In genomic region chr1:192796201-192797010, GRCm38 (mm10) we compare ENCODE assay signal across 8 mouse cellular contexts. TPM values are rescaled to one million over a fixed set of nuclear protein-coding genes. Genes with fewer than 3 reads are reported as not detected.
DNase-seq lines count a peak whose midpoint lies in the region; ATAC-seq and TF ChIP-seq lines count a peak whose summit lies in the region.

No protein-coding gene starts in this region.

- WGBS in liver, postnatal 0 days (ENCODE audit: insufficient replicate concordance), result 41% methylated on average over 10 of the region's 21 CpGs
- WGBS in embryonic facial prominence, embryonic 10.5 days, result 3% methylated on average over 20 of the region's 21 CpGs
- WGBS in hindbrain, embryonic 14.5 days, result 6% methylated on average over 13 of the region's 21 CpGs
- WGBS in midbrain, postnatal 0 days, result 10% methylated on average over 17 of the region's 21 CpGs

- H3K4me3 ChIP-seq in liver, postnatal 0 days (ENCODE audit: low read depth, low read length), result no peak overlapping the region
- peak overlapping the region; percentile 25 for H3K4me3 ChIP-seq in embryonic facial prominence, embryonic 10.5 days
- H3K4me3 ChIP-seq in hindbrain, embryonic 14.5 days (replicated peaks; ENCODE audit: low read length), result no peak overlapping the region
- no peak overlapping the region for H3K4me3 ChIP-seq in midbrain, postnatal 0 days (ENCODE audit: low read depth, low read length)

- no peak overlapping the region for H3K27ac ChIP-seq in liver, postnatal 0 days (ENCODE audit: low read depth)
- H3K27ac ChIP-seq in embryonic facial prominence, embryonic 10.5 days (replicated peaks), result peak overlapping the region; percentile 87
- H3K27ac ChIP-seq in hindbrain, embryonic 14.5 days, result peak overlapping the region; percentile 79
- H3K27ac ChIP-seq in midbrain, postnatal 0 days (ENCODE audit: low read depth, low read length), result peak overlapping the region; percentile 51; the same call in 1 of the 2 replicates

- H3K4me2 ChIP-seq in liver, postnatal 0 days (ENCODE audit: low read depth, low read length), result no peak overlapping the region
- peak overlapping the region; percentile 10; the same call in 1 of the 2 replicates for H3K4me2 ChIP-seq in hindbrain, embryonic 14.5 days (replicated peaks)
- peak overlapping the region; percentile 15; the same call in 1 of the 2 replicates for H3K4me2 ChIP-seq in midbrain, postnatal 0 days (ENCODE audit: low read depth, low read length, poor library complexity, severe bottlenecking)

- TF ChIP-seq CTCF in liver, postnatal 0 days (IDR thresholded peaks at IDR 0.05; ENCODE audit: low read depth), result no peak
- TF ChIP-seq CTCF in midbrain, postnatal 0 days (IDR thresholded peaks at IDR 0.05), result no peak

- peak; percentile 32 for DNase-seq in liver
- no peak for DNase-seq in liver, postnatal 0 days
- peak; percentile 87 for DNase-seq in embryonic facial prominence, embryonic 10.5 days (ENCODE audit: low spot score)
- DNase-seq in hindbrain, embryonic 14.5 days (ENCODE audit: low spot score), result no peak
- no peak for DNase-seq in midbrain, postnatal 0 days (ENCODE audit: low spot score)
- DNase-seq in layer of hippocampus, adult 9-11 months, result no peak
- no peak for DNase-seq in left cerebral cortex, postnatal 4 days

- H3K9ac ChIP-seq in liver, postnatal 0 days (replicated peaks), result no peak overlapping the region
- peak overlapping the region; percentile 36; the same call in 1 of the 2 replicates for H3K9ac ChIP-seq in hindbrain, embryonic 14.5 days
- H3K9ac ChIP-seq in midbrain, postnatal 0 days (replicated peaks; ENCODE audit: low read length, poor library complexity, severe bottlenecking), result no peak overlapping the region; the same call in 1 of the 2 replicates

- H3K36me3 ChIP-seq in liver, postnatal 0 days (replicated peaks; ENCODE audit: insufficient read depth, low read length), result no peaks in the 10 kb centered on the region
- no peaks in the 10 kb centered on the region for H3K36me3 ChIP-seq in embryonic facial prominence, embryonic 10.5 days (replicated peaks)
- no peaks in the 10 kb centered on the region for H3K36me3 ChIP-seq in hindbrain, embryonic 14.5 days (replicated peaks; ENCODE audit: control insufficient read depth, insufficient read depth)
- H3K36me3 ChIP-seq in midbrain, postnatal 0 days (ENCODE audit: insufficient read depth, low read length), result no peaks in the 10 kb centered on the region

- peaks cover 2% of the 10 kb centered on the region; the same call in 1 of the 2 replicates for H3K4me1 ChIP-seq in liver, postnatal 0 days (ENCODE audit: insufficient read depth)
- peaks cover 90% of the 10 kb centered on the region for H3K4me1 ChIP-seq in embryonic facial prominence, embryonic 10.5 days
- H3K4me1 ChIP-seq in hindbrain, embryonic 14.5 days (replicated peaks; ENCODE audit: control insufficient read depth, insufficient read depth, low read length), result peaks cover 29% of the 10 kb centered on the region
- H3K4me1 ChIP-seq in midbrain, postnatal 0 days (ENCODE audit: insufficient read depth, low read length), result peaks cover 6% of the 10 kb centered on the region; the same call in 1 of the 2 replicates

- no peak for TF ChIP-seq EP300 in liver, postnatal 0 days (IDR thresholded peaks at IDR 0.05; ENCODE audit: low read depth)

- H3K9me3 ChIP-seq in liver, postnatal 0 days (ENCODE audit: low read length), result no peaks in the 10 kb centered on the region; the same call in 1 of the 2 replicates
- 0 out of 2 replicates have a peak, but pooled peaks cover 5% of the 10 kb centered on the region for H3K9me3 ChIP-seq in embryonic facial prominence, embryonic 10.5 days
- no peaks in the 10 kb centered on the region for H3K9me3 ChIP-seq in hindbrain, embryonic 14.5 days (ENCODE audit: control insufficient read depth, low read length)
- no peaks in the 10 kb centered on the region for H3K9me3 ChIP-seq in midbrain, postnatal 0 days (ENCODE audit: low read length)

- no peaks in the 10 kb centered on the region for H3K27me3 ChIP-seq in liver, postnatal 0 days (ENCODE audit: insufficient read depth, low read length)
- H3K27me3 ChIP-seq in embryonic facial prominence, embryonic 10.5 days (replicated peaks; ENCODE audit: low read depth, poor library complexity, severe bottlenecking), result no peaks in the 10 kb centered on the region; the same call in 1 of the 2 replicates
- no peaks in the 10 kb centered on the region for H3K27me3 ChIP-seq in hindbrain, embryonic 14.5 days (ENCODE audit: control insufficient read depth, insufficient read depth, low read length)
- H3K27me3 ChIP-seq in midbrain, postnatal 0 days (ENCODE audit: insufficient read depth, low read length), result no peaks in the 10 kb centered on the region

- intact Hi-C loops in left cerebral cortex, postnatal 4 days (cut with DNase I), result no loop called here

- no peak for ATAC-seq in liver, postnatal 0 days
- ATAC-seq in hindbrain, embryonic 14.5 days (ENCODE audit: low FRiP score), result 0 out of 2 replicates have a peak, but pooled peaks have one; percentile 19
- peak; percentile 35; the same call in 1 of the 2 replicates for ATAC-seq in midbrain, postnatal 0 days (ENCODE audit: low FRiP score)
- no peak for ATAC-seq in monocyte, adult 5-6 weeks (replicated peaks; ENCODE audit: insufficient number of reproducible peaks, low FRiP score, low TSS enrichment, poor library complexity, severe bottlenecking)

RNA-seq across cellular contexts. Expression of gene Hhat, which starts 25.4 kb away (rescaled TPM):
- polyA plus RNA-seq in liver, postnatal 0 days (2015; fragmentation: Nextera tagmentation; extraction: Ambion mirVana), result 0.76 and 1.1 TPM in 2 replicates
- 9.3 and 9.9 TPM in 2 replicates for polyA plus RNA-seq in embryonic facial prominence, embryonic 10.5 days (2016; fragmentation: Nextera tagmentation; extraction: Ambion mirVana)
- 3.5 and 3.9 TPM in 2 replicates for polyA plus RNA-seq in hindbrain, embryonic 14.5 days (2014; fragmentation: Nextera tagmentation; extraction: Ambion mirVana)
- 3.4 and 4.2 TPM in 2 replicates for total RNA-seq in midbrain, postnatal 0 days (2014; rRNA removed)
- polyA plus RNA-seq in midbrain, postnatal 0 days (2015; fragmentation: Nextera tagmentation; extraction: Ambion mirVana), result 2.5 TPM in 2 replicates
- 0.85 to 3.6 TPM (median 1.7 TPM) in 3 replicates for total RNA-seq in monocyte, adult 5-6 weeks (2017)
- 1 to 10 TPM; 3.1 to 3.5 TPM for total RNA-seq in left cerebral cortex, postnatal 4 days (2021)

RNA-seq across cellular contexts. Expression of gene Sertad4, which starts 59.1 kb away (rescaled TPM):
- 0.28 and 0.37 TPM in 2 replicates for polyA plus RNA-seq in liver, postnatal 0 days (2015; fragmentation: Nextera tagmentation; extraction: Ambion mirVana)
- 23.6 and 33.4 TPM in 2 replicates for polyA plus RNA-seq in embryonic facial prominence, embryonic 10.5 days (2016; fragmentation: Nextera tagmentation; extraction: Ambion mirVana)
- polyA plus RNA-seq in hindbrain, embryonic 14.5 days (2014; fragmentation: Nextera tagmentation; extraction: Ambion mirVana), result 21.6 and 25.0 TPM in 2 replicates
- total RNA-seq in midbrain, postnatal 0 days (2014; rRNA removed), result 9.2 and 10.9 TPM in 2 replicates
- 18.6 and 19.8 TPM in 2 replicates for polyA plus RNA-seq in midbrain, postnatal 0 days (2015; fragmentation: Nextera tagmentation; extraction: Ambion mirVana)
- not detected in 3 replicates for total RNA-seq in monocyte, adult 5-6 weeks (2017)
- 10 to 100 TPM; 36.7 to 39.6 TPM for total RNA-seq in left cerebral cortex, postnatal 4 days (2021)

Comparison
In these comparisons a context has a peak if more than half of its experiments do, and no peak if none do; other contexts are left out.
1. DNase-seq: peak in liver (single experiment) and embryonic facial prominence, embryonic 10.5 days (single experiment); none in liver, postnatal 0 days (single experiment), hindbrain, embryonic 14.5 days (single experiment), midbrain, postnatal 0 days (single experiment), layer of hippocampus, adult 9-11 months (single experiment) and left cerebral cortex, postnatal 4 days (single experiment).
2. ATAC-seq: peak in hindbrain, embryonic 14.5 days (single experiment) and midbrain, postnatal 0 days (single experiment); none in liver, postnatal 0 days (single experiment) and monocyte, adult 5-6 weeks (single experiment).
3. RNA of gene Sertad4, which starts 59.1 kb away (polyA plus RNA-seq): 23.6 to 33.4 TPM in embryonic facial prominence, embryonic 10.5 days, 21.6 to 25.0 TPM in hindbrain, embryonic 14.5 days and 18.6 to 19.8 TPM in midbrain, postnatal 0 days; 0.28 to 0.37 TPM in liver, postnatal 0 days; every median in the first group is over 10 times any median in the second.